9 mouse cellular contexts compared by ENCODE assay signal in the genomic region with DNA sequence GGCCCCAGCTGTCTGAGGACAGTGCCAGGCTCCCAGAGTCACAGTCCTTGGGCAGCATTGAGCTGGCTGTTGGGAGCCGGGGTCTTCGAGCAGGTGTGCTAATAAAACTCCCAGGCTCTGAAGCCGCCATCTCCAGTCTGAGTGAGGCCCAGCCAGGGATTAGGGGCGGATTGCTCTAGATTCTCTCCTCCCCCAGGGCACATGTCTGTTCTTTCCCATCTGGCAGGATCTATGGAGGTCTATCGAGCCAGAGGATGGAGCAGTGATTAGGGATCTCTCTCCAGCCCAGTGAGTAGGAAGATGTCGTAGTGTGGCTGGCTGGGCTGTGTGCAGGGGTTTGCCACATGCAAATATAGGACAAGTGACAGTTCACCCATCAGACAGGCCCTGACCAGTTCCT. TPM values are rescaled to one million over a fixed set of nuclear protein-coding genes. Genes with fewer than 3 reads are reported as not detected.
A peak's percentile ranks its signal among the peaks of the same experiment; 100 is the strongest.
DNase-seq lines count a peak whose midpoint lies in the region; ATAC-seq and TF ChIP-seq lines count a peak whose summit lies in the region.
"Had no signal": no experiment of that assay in that cellular context is flagged by ENCODE, and none has a peak within 500 bp of the region (broad histone marks: within the 10 kb centered on the region; RNA-seq: fewer than 3 reads in every experiment).

No protein-coding gene starts in this region.

- no peak for TF ChIP-seq CTCF in heart, adult 2 months (IDR thresholded peaks at IDR 0.05)

- peaks cover 32% of the 10 kb centered on the region for H3K4me1 ChIP-seq in heart, adult 2 months (ENCODE audit: control insufficient read depth, insufficient read depth, low read length)
- H3K4me1 ChIP-seq in neural tube, embryonic 12.5 days: peaks cover 29% of the 10 kb centered on the region
- peaks cover 49% of the 10 kb centered on the region for H3K4me1 ChIP-seq in neural tube, embryonic 15.5 days
- H3K4me1 ChIP-seq in limb, embryonic 10.5 days: peaks cover 12% of the 10 kb centered on the region; the same call in 1 of the 2 replicates

- H3K27me3 ChIP-seq in heart, adult 2 months (ENCODE audit: control insufficient read depth, insufficient read depth, low read length): no peaks in the 10 kb centered on the region
- no peaks in the 10 kb centered on the region for H3K27me3 ChIP-seq in neural tube, embryonic 12.5 days (replicated peaks)
- no peaks in the 10 kb centered on the region for H3K27me3 ChIP-seq in neural tube, embryonic 15.5 days (replicated peaks)
- H3K27me3 ChIP-seq in limb, embryonic 10.5 days (ENCODE audit: low read depth, poor library complexity, severe bottlenecking): no peaks in the 10 kb centered on the region
- H3K27me3 ChIP-seq: lung, embryonic 15.5 days had no signal

- H3K79me2 ChIP-seq in heart, adult 2 months (replicated peaks; ENCODE audit: control insufficient read depth, insufficient read depth, low read length): no peaks in the 10 kb centered on the region

- peak; percentile 8; the same call in 1 of the 2 replicates for ATAC-seq in neural tube, embryonic 12.5 days (ENCODE audit: low FRiP score, low read depth)
- ATAC-seq in neural tube, embryonic 15.5 days (ENCODE audit: low FRiP score): no peak
- ATAC-seq in monocyte, adult 5-6 weeks (replicated peaks; ENCODE audit: insufficient number of reproducible peaks, low FRiP score, low TSS enrichment, poor library complexity, severe bottlenecking): no peak

- H3K9ac ChIP-seq in heart, adult 2 months (ENCODE audit: low read depth, low read length): no peak overlapping the region
- H3K9ac ChIP-seq in neural tube, embryonic 12.5 days: peak overlapping the region; percentile 17; the same call in 1 of the 2 replicates
- no peak overlapping the region for H3K9ac ChIP-seq in neural tube, embryonic 15.5 days (replicated peaks)
- H3K9ac ChIP-seq: lung, embryonic 15.5 days had no signal

- 81% methylated on average over 6 of the region's 6 CpGs for WGBS in heart, adult 2 months
- WGBS in neural tube, embryonic 12.5 days: 56% methylated on average over 6 of the region's 6 CpGs
- 44% methylated on average over 6 of the region's 6 CpGs for WGBS in neural tube, embryonic 15.5 days
- WGBS in limb, embryonic 10.5 days: 89% methylated on average over 6 of the region's 6 CpGs

- intact Hi-C loops in heart, adult 2 months (cut with DNase I): loop anchor here (1.0 to 5.0 kb wide), 5 partner anchors 23 to 225 kb away; no protein-coding TSS in a partner anchor

- no peaks in the 10 kb centered on the region for H3K9me3 ChIP-seq in neural tube, embryonic 12.5 days
- no peaks in the 10 kb centered on the region for H3K9me3 ChIP-seq in neural tube, embryonic 15.5 days (replicated peaks)
- no peaks in the 10 kb centered on the region for H3K9me3 ChIP-seq in limb, embryonic 10.5 days (replicated peaks)
- H3K9me3 ChIP-seq: lung, embryonic 15.5 days had no signal

- H3K27ac ChIP-seq in heart, adult 2 months: peak overlapping the region; percentile 52
- peak overlapping the region; percentile 20; the same call in 1 of the 2 replicates for H3K27ac ChIP-seq in neural tube, embryonic 12.5 days
- H3K27ac ChIP-seq in neural tube, embryonic 15.5 days (replicated peaks): no peak overlapping the region
- peak overlapping the region; percentile 44; the same call in 1 of the 2 replicates for H3K27ac ChIP-seq in limb, embryonic 10.5 days

- H3K4me3 ChIP-seq in heart, adult 2 months: no peak overlapping the region
- H3K4me3 ChIP-seq in neural tube, embryonic 12.5 days: no peak overlapping the region
- no peak overlapping the region for H3K4me3 ChIP-seq in neural tube, embryonic 15.5 days (replicated peaks)
- H3K4me3 ChIP-seq in limb, embryonic 10.5 days: peak overlapping the region; percentile 20
- H3K4me3 ChIP-seq: lung, embryonic 15.5 days had no signal

- H3K36me3 ChIP-seq in heart, adult 2 months (ENCODE audit: control insufficient read depth, insufficient read depth, low read length): peaks cover 3% of the 10 kb centered on the region; the same call in 1 of the 2 replicates
- peaks cover 11% of the 10 kb centered on the region; the same call in 1 of the 2 replicates for H3K36me3 ChIP-seq in neural tube, embryonic 12.5 days
- H3K36me3 ChIP-seq in neural tube, embryonic 15.5 days: peaks cover 18% of the 10 kb centered on the region
- peaks cover 49% of the 10 kb centered on the region for H3K36me3 ChIP-seq in limb, embryonic 10.5 days
- H3K36me3 ChIP-seq: lung, embryonic 15.5 days had no signal

- DNase-seq in heart, adult 2 months: no peak
- no peak for DNase-seq in heart, adult 18-20 months
- DNase-seq in limb, embryonic 10.5 days (ENCODE audit: low spot score): no peak
- peak; percentile 53 for DNase-seq in retina, embryonic 14.5 days (ENCODE audit: low spot score)
- DNase-seq in cerebellum, postnatal 4 days (ENCODE audit: low spot score in 2 of 2): no peak

- no peak for TF ChIP-seq POLR2A in heart, adult 2 months (IDR thresholded peaks at IDR 0.05; ENCODE audit: insufficient read depth, low read depth, low read length)

- TF ChIP-seq EP300 in heart, adult 2 months (IDR thresholded peaks at IDR 0.05; ENCODE audit: insufficient read depth, low read depth, low read length): no peak

- 0 out of 2 replicates have a peak overlapping the region, but pooled peaks have one; percentile 9 for H3K4me2 ChIP-seq in neural tube, embryonic 12.5 days (replicated peaks)
- H3K4me2 ChIP-seq in neural tube, embryonic 15.5 days: no peak overlapping the region
- H3K4me2 ChIP-seq: lung, embryonic 15.5 days had no signal

RNA-seq across cellular contexts. Expression of a gene that starts 24.1 kb away (rescaled TPM):
- total RNA-seq in heart, adult 2 months (2021): 10 to 100 TPM; 21.9 to 25.4 TPM
- 17.5 and 19.4 TPM in 2 replicates for polyA plus RNA-seq in heart, adult 2 months (2012; rRNA removed)
- 10 to 100 TPM; 25.0 to 26.0 TPM for total RNA-seq in heart, adult 18-20 months (2021)
- 38.0 and 42.4 TPM in 2 replicates for polyA plus RNA-seq in neural tube, embryonic 12.5 days (2016; fragmentation: Nextera tagmentation; extraction: Ambion mirVana)
- 28.5 and 33.2 TPM in 2 replicates for polyA plus RNA-seq in neural tube, embryonic 15.5 days (2015; fragmentation: Nextera tagmentation; extraction: Ambion mirVana)
- 7.6 and 8.0 TPM in 2 replicates for polyA plus RNA-seq in limb, embryonic 10.5 days (2016; fragmentation: Nextera tagmentation; extraction: Ambion mirVana)
- total RNA-seq in monocyte, adult 5-6 weeks (2017): 3.8 to 9.4 TPM (median 6.3 TPM) in 3 replicates

RNA-seq across cellular contexts. Expression of a gene that starts 50.4 kb away (rescaled TPM):
- total RNA-seq in heart, adult 2 months (2021): 10 to 100 TPM; 14.6 to 16.0 TPM
- polyA plus RNA-seq in heart, adult 2 months (2012; rRNA removed): 8.9 and 24.1 TPM in 2 replicates
- 10 to 100 TPM; 15.2 to 15.3 TPM for total RNA-seq in heart, adult 18-20 months (2021)
- 12.3 and 12.6 TPM in 2 replicates for polyA plus RNA-seq in neural tube, embryonic 12.5 days (2016; fragmentation: Nextera tagmentation; extraction: Ambion mirVana)
- polyA plus RNA-seq in neural tube, embryonic 15.5 days (2015; fragmentation: Nextera tagmentation; extraction: Ambion mirVana): 8.4 and 9.2 TPM in 2 replicates
- polyA plus RNA-seq in limb, embryonic 10.5 days (2016; fragmentation: Nextera tagmentation; extraction: Ambion mirVana): 13.3 and 15.9 TPM in 2 replicates
- 40.6 to 56.0 TPM (median 54.3 TPM) in 3 replicates for total RNA-seq in monocyte, adult 5-6 weeks (2017)

RNA-seq across cellular contexts. Expression of a gene that starts 51.0 kb away (rescaled TPM):
- total RNA-seq in heart, adult 2 months (2021): 1 to 10 TPM; 4.1 to 4.3 TPM
- 2.8 and 4.0 TPM in 2 replicates for polyA plus RNA-seq in heart, adult 2 months (2012; rRNA removed)
- total RNA-seq in heart, adult 18-20 months (2021): 1 to 10 TPM; 4.2 to 4.4 TPM
- polyA plus RNA-seq in neural tube, embryonic 12.5 days (2016; fragmentation: Nextera tagmentation; extraction: Ambion mirVana): 21.8 and 22.8 TPM in 2 replicates
- polyA plus RNA-seq in neural tube, embryonic 15.5 days (2015; fragmentation: Nextera tagmentation; extraction: Ambion mirVana): 6.6 and 7.1 TPM in 2 replicates
- 0.84 and 0.92 TPM in 2 replicates for polyA plus RNA-seq in limb, embryonic 10.5 days (2016; fragmentation: Nextera tagmentation; extraction: Ambion mirVana)
- 59.8 to 114 TPM (median 79.4 TPM) in 3 replicates for total RNA-seq in monocyte, adult 5-6 weeks (2017)
